22 mouse cellular contexts compared by ENCODE assay signal in the genomic region with DNA sequence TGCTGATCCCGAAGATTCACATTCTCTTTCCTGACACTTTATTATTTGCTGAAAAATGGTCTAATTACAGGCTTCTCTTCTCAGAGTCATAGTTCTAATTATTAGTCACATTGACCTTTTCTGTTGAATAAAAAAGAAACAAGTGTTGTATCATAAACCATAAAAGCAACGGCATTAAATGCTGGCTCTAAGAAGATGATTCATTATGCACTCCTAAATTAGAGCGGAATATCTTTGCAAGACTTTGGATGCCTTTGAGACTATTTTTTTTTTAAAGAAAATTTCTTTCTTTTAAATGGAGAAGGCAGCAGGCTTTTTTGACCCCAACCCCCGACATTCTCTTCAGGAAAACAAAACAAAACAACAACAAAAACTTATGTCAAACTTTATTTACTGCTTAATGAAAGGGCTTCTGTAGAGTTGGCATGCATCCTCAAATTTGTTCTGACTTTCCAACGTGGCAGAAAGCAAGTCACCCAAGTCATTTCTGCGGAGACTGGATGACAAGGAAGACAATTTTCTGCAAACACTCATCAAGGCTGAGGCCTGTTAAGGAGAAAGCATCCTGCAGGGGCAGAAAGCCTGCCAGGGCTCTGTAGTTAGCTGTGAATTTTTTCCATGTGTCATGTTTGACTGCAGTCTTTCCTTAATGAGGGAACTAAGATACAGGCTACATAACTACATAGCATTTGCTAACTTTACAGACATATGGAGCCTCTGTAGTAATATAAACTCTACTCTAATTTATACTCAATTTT.
DNase-seq lines count a peak whose midpoint lies in the region; ATAC-seq and TF ChIP-seq lines count a peak whose summit lies in the region.
"Had no signal": no experiment of that assay in that cellular context is flagged by ENCODE, and none has a peak within 500 bp of the region (broad histone marks: within the 10 kb centered on the region; RNA-seq: fewer than 3 reads in every experiment).

No protein-coding gene starts in this region.

- no peak for TF ChIP-seq POLR2A in olfactory bulb, adult 2 months (IDR thresholded peaks at IDR 0.05; ENCODE audit: insufficient read depth, low read depth, low read length)

- no peaks in the 10 kb centered on the region for H3K9me3 ChIP-seq in hindbrain, postnatal 0 days (ENCODE audit: low read length)
- H3K9me3 ChIP-seq in hindbrain, embryonic 11.5 days (ENCODE audit: control insufficient read depth, low read length) = no peaks in the 10 kb centered on the region
- no peaks in the 10 kb centered on the region for H3K9me3 ChIP-seq in midbrain, embryonic 11.5 days (ENCODE audit: control insufficient read depth, low read length)
- no peaks in the 10 kb centered on the region for H3K9me3 ChIP-seq in midbrain, embryonic 10.5 days (replicated peaks)
- H3K9me3 ChIP-seq: heart, embryonic 15.5 days; hindbrain, embryonic 10.5 days; limb, embryonic 10.5 days; neural tube, embryonic 15.5 days had no signal

- no peak overlapping the region for H3K9ac ChIP-seq in hindbrain, postnatal 0 days (replicated peaks; ENCODE audit: low read length)
- H3K9ac ChIP-seq in hindbrain, embryonic 11.5 days (ENCODE audit: low read depth, low read length) = no peak overlapping the region
- H3K9ac ChIP-seq in midbrain, embryonic 11.5 days (ENCODE audit: low read length) = no peak overlapping the region
- H3K9ac ChIP-seq: heart, embryonic 15.5 days; liver, postnatal 0 days; neural tube, embryonic 15.5 days had no signal

- 0 out of 2 replicates have a peak, but pooled peaks have one; percentile 13 for TF ChIP-seq CTCF in hindbrain, postnatal 0 days (IDR thresholded peaks at IDR 0.05; ENCODE audit: low read depth)
- TF ChIP-seq CTCF in olfactory bulb, adult 2 months (IDR thresholded peaks at IDR 0.05; ENCODE audit: insufficient read depth, low read depth, low read length) = no peak

- no peak overlapping the region for H3K4me2 ChIP-seq in hindbrain, postnatal 0 days (ENCODE audit: low read depth, low read length)
- H3K4me2 ChIP-seq in hindbrain, embryonic 11.5 days (replicated peaks; ENCODE audit: low read depth, low read length) = no peak overlapping the region
- no peak overlapping the region for H3K4me2 ChIP-seq in midbrain, embryonic 11.5 days
- H3K4me2 ChIP-seq: heart, embryonic 15.5 days; neural tube, embryonic 15.5 days had no signal

- no peak for ATAC-seq in hindbrain, postnatal 0 days
- ATAC-seq in hindbrain, embryonic 11.5 days (ENCODE audit: low FRiP score) = no peak
- no peak for ATAC-seq in midbrain, embryonic 11.5 days (ENCODE audit: low FRiP score)
- ATAC-seq: liver, postnatal 0 days had no signal

- peak; percentile 45 to 62 for DNase-seq in cerebellum, postnatal 10 days
- no peak for DNase-seq in cerebellum, adult 18-20 months
- peak; percentile 30 for DNase-seq in hindbrain, postnatal 0 days (ENCODE audit: low spot score)
- DNase-seq in hindbrain, embryonic 11.5 days (ENCODE audit: low spot score) = no peak
- DNase-seq in midbrain, embryonic 11.5 days (ENCODE audit: low spot score, missing footprints) = peak; percentile 84
- DNase-seq in midbrain, embryonic 10.5 days (ENCODE audit: low spot score) = no peak
- no peak for DNase-seq in adrenal gland, postnatal 36 days
- DNase-seq: adrenal gland, adult 8-10 months; cerebellum, adult 11-12 months; gastrocnemius, postnatal 36 days; kidney, adult 8-10 months; liver, postnatal 0 days; lung, postnatal 10 days; midbrain, embryonic 14.5 days; thymus, postnatal 14 days had no signal

- H3K27me3 ChIP-seq in hindbrain, postnatal 0 days (ENCODE audit: insufficient read depth, low read length) = no peaks in the 10 kb centered on the region
- H3K27me3 ChIP-seq in hindbrain, embryonic 11.5 days (ENCODE audit: control insufficient read depth, insufficient read depth, low read length) = no peaks in the 10 kb centered on the region
- no peaks in the 10 kb centered on the region for H3K27me3 ChIP-seq in midbrain, embryonic 11.5 days (ENCODE audit: control insufficient read depth, insufficient read depth, low read length)
- no peaks in the 10 kb centered on the region for H3K27me3 ChIP-seq in midbrain, embryonic 10.5 days (ENCODE audit: low read depth, poor library complexity, severe bottlenecking)
- H3K27me3 ChIP-seq: heart, embryonic 15.5 days; neural tube, embryonic 15.5 days had no signal

- WGBS in hindbrain, postnatal 0 days = 44% methylated on average over 6 of the region's 6 CpGs
- 77% methylated on average over 6 of the region's 6 CpGs for WGBS in hindbrain, embryonic 11.5 days
- WGBS in midbrain, embryonic 11.5 days = 78% methylated on average over 6 of the region's 6 CpGs
- WGBS in midbrain, embryonic 10.5 days = 80% methylated on average over 6 of the region's 6 CpGs
- WGBS in olfactory bulb, adult 2 months = 24% methylated on average over 6 of the region's 6 CpGs

- no peaks in the 10 kb centered on the region for H3K36me3 ChIP-seq in hindbrain, postnatal 0 days (ENCODE audit: insufficient read depth, low read length)
- H3K36me3 ChIP-seq in hindbrain, embryonic 11.5 days (ENCODE audit: control insufficient read depth, insufficient read depth, low read length) = no peaks in the 10 kb centered on the region
- no peaks in the 10 kb centered on the region for H3K36me3 ChIP-seq in midbrain, embryonic 11.5 days (ENCODE audit: control insufficient read depth, insufficient read depth, low read length)
- H3K36me3 ChIP-seq in midbrain, embryonic 10.5 days = no peaks in the 10 kb centered on the region
- H3K36me3 ChIP-seq: heart, embryonic 15.5 days; hindbrain, embryonic 10.5 days; limb, embryonic 10.5 days; neural tube, embryonic 15.5 days had no signal

- H3K4me3 ChIP-seq in hindbrain, postnatal 0 days (ENCODE audit: low read length) = no peak overlapping the region
- no peak overlapping the region for H3K4me3 ChIP-seq in hindbrain, embryonic 11.5 days (ENCODE audit: low read depth, low read length)
- H3K4me3 ChIP-seq in midbrain, embryonic 11.5 days (ENCODE audit: low read depth, low read length) = no peak overlapping the region
- H3K4me3 ChIP-seq in midbrain, embryonic 10.5 days = no peak overlapping the region
- H3K4me3 ChIP-seq in olfactory bulb, adult 2 months (ENCODE audit: insufficient read depth, low read depth, low read length) = no peak overlapping the region
- H3K4me3 ChIP-seq: erythroblast, embryonic 14.5 days; heart, embryonic 15.5 days; hindbrain, embryonic 10.5 days; left cerebral cortex, adult 2 months; limb, embryonic 10.5 days; neural tube, embryonic 15.5 days had no signal

- H3K27ac ChIP-seq in hindbrain, postnatal 0 days = no peak overlapping the region
- H3K27ac ChIP-seq in hindbrain, embryonic 11.5 days (ENCODE audit: low read depth, low read length) = no peak overlapping the region
- H3K27ac ChIP-seq in midbrain, embryonic 11.5 days (ENCODE audit: low read depth, low read length) = no peak overlapping the region
- H3K27ac ChIP-seq in midbrain, embryonic 10.5 days (replicated peaks) = no peak overlapping the region
- H3K27ac ChIP-seq in olfactory bulb, adult 2 months (ENCODE audit: insufficient read depth, low read depth, low read length) = peak overlapping the region; percentile 56
- H3K27ac ChIP-seq: heart, embryonic 15.5 days; hindbrain, embryonic 10.5 days; left cerebral cortex, adult 2 months; limb, embryonic 10.5 days; neural tube, embryonic 15.5 days had no signal

- no peaks in the 10 kb centered on the region for H3K4me1 ChIP-seq in hindbrain, postnatal 0 days (ENCODE audit: insufficient read depth, low read length)
- no peaks in the 10 kb centered on the region for H3K4me1 ChIP-seq in hindbrain, embryonic 11.5 days (replicated peaks; ENCODE audit: control insufficient read depth, insufficient read depth, low read length)
- H3K4me1 ChIP-seq in midbrain, embryonic 11.5 days (ENCODE audit: control insufficient read depth, insufficient read depth, low read length) = no peaks in the 10 kb centered on the region
- H3K4me1 ChIP-seq in midbrain, embryonic 10.5 days = no peaks in the 10 kb centered on the region
- H3K4me1 ChIP-seq in olfactory bulb, adult 2 months (ENCODE audit: control insufficient read depth, insufficient read depth, low read length) = peaks cover 2% of the 10 kb centered on the region; the same call in 1 of the 2 replicates
- H3K4me1 ChIP-seq: heart, embryonic 15.5 days; hindbrain, embryonic 10.5 days; neural tube, embryonic 15.5 days had no signal

Comparison
In these comparisons a context has a peak if more than half of its experiments do, and no peak if none do; other contexts are left out.
1. DNase-seq: peak in cerebellum, postnatal 10 days (2 of 2), hindbrain, postnatal 0 days (single experiment) and midbrain, embryonic 11.5 days (single experiment); none in cerebellum, adult 18-20 months (0 of 2), hindbrain, embryonic 11.5 days (single experiment), midbrain, embryonic 10.5 days (single experiment) and adrenal gland, postnatal 36 days (0 of 2).